Mouse (Mus musculus): Measurements from ENCODE around the gene Cpd. TPM values are rescaled to one million over a fixed set of nuclear protein-coding genes. Genes with fewer than 3 reads are reported as not detected.
A peak's percentile ranks its signal among the peaks of the same experiment; 100 is the strongest.

The Cpd gene
- polyA plus RNA-seq (2012; ENCODE audit: insufficient read depth, insufficient read length, missing spikeins), result 17.4 and 18.6 TPM in 2 replicates

GRCm38 (mm10) chr11:76846878-76847222 lies at the start of gene Cpd:
TSS of gene Cpd (minus strand) at chr11:76847018.
- Histone ChIP-seq H3K4me3 (ENCODE audit: insufficient read depth, low read depth, low read length) (peak within 1 kb of the TSS; percentile 94), H3K4me1 (ENCODE audit: control insufficient read depth, insufficient read depth, insufficient read length, low read length) (peaks cover 12% of the 10 kb centered on the region), H3K27ac (replicated peaks; ENCODE audit: low read depth, low read length) (peak within 1 kb of the TSS; percentile 44)

- Histone ChIP-seq H3K4me1 (ENCODE audit: control insufficient read depth, insufficient read depth, insufficient read length, low read length) (peaks cover 27% of the 10 kb centered on the region), H3K27ac (replicated peaks; ENCODE audit: low read depth, low read length) (no peak overlapping the region), H3K4me3 (ENCODE audit: insufficient read depth, low read depth, low read length) (no peak overlapping the region)
Measured at GRCm38 (mm10) chr11:76896360-76896759, 49.5 kb upstream of the Cpd start.

GRCm38 (mm10) chr11:76894240-76894639 lies 47.4 kb upstream of the Cpd start:
- Histone ChIP-seq H3K4me3 (ENCODE audit: insufficient read depth, low read depth, low read length) (no peak overlapping the region), H3K4me1 (ENCODE audit: control insufficient read depth, insufficient read depth, insufficient read length, low read length) (peaks cover 32% of the 10 kb centered on the region), H3K27ac (replicated peaks; ENCODE audit: low read depth, low read length) (peak overlapping the region; percentile 86)

GRCm38 (mm10) chr11:76893570-76893969 lies 46.8 kb upstream of the Cpd start:
- Histone ChIP-seq H3K4me1 (ENCODE audit: control insufficient read depth, insufficient read depth, insufficient read length, low read length) (peaks cover 32% of the 10 kb centered on the region), H3K4me3 (ENCODE audit: insufficient read depth, low read depth, low read length) (no peak overlapping the region), H3K27ac (replicated peaks; ENCODE audit: low read depth, low read length) (peak overlapping the region; percentile 86)

GRCm38 (mm10) chr11:76892972-76893371 lies 46.2 kb upstream of the Cpd start:
- Histone ChIP-seq H3K27ac (replicated peaks; ENCODE audit: low read depth, low read length) (peak overlapping the region; percentile 86), H3K4me3 (ENCODE audit: insufficient read depth, low read depth, low read length) (no peak overlapping the region), H3K4me1 (ENCODE audit: control insufficient read depth, insufficient read depth, insufficient read length, low read length) (peaks cover 27% of the 10 kb centered on the region)

- Histone ChIP-seq H3K27ac (replicated peaks; ENCODE audit: low read depth, low read length) (peak overlapping the region; percentile 39), H3K4me1 (ENCODE audit: control insufficient read depth, insufficient read depth, insufficient read length, low read length) (peaks cover 24% of the 10 kb centered on the region), H3K4me3 (ENCODE audit: insufficient read depth, low read depth, low read length) (no peak overlapping the region)
Measured at GRCm38 (mm10) chr11:76891738-76892349, 45.0 kb upstream of the Cpd start.

GRCm38 (mm10) chr11:76891171-76891570 lies 44.4 kb upstream of the Cpd start:
- H3K4me3 ChIP-seq (ENCODE audit: insufficient read depth, low read depth, low read length), result no peak overlapping the region
- peaks cover 24% of the 10 kb centered on the region for H3K4me1 ChIP-seq (ENCODE audit: control insufficient read depth, insufficient read depth, insufficient read length, low read length)
- peak overlapping the region; percentile 51; the same call in 1 of the 2 replicates for H3K27ac ChIP-seq (replicated peaks; ENCODE audit: low read depth, low read length)

- Histone ChIP-seq H3K4me3 (ENCODE audit: insufficient read depth, low read depth, low read length) (peak overlapping the region; percentile 7; the same call in 1 of the 2 replicates), H3K27ac (replicated peaks; ENCODE audit: low read depth, low read length) (peak overlapping the region; percentile 77), H3K4me1 (ENCODE audit: control insufficient read depth, insufficient read depth, insufficient read length, low read length) (peaks cover 24% of the 10 kb centered on the region)
Measured at GRCm38 (mm10) chr11:76889339-76890164, 42.7 kb upstream of the Cpd start.

- no peak overlapping the region for H3K4me3 ChIP-seq (ENCODE audit: insufficient read depth, low read depth, low read length)
- H3K4me1 ChIP-seq (ENCODE audit: control insufficient read depth, insufficient read depth, insufficient read length, low read length), result no peaks in the 10 kb centered on the region
- H3K27ac ChIP-seq (replicated peaks; ENCODE audit: low read depth, low read length), result no peak overlapping the region
Measured at GRCm38 (mm10) chr11:76884451-76884850, 37.6 kb upstream of the Cpd start.

GRCm38 (mm10) chr11:76879816-76880215 lies 33.0 kb upstream of the Cpd start:
- no peaks in the 10 kb centered on the region for H3K4me1 ChIP-seq (ENCODE audit: control insufficient read depth, insufficient read depth, insufficient read length, low read length)
- no peak overlapping the region for H3K4me3 ChIP-seq (ENCODE audit: insufficient read depth, low read depth, low read length)
- H3K27ac ChIP-seq (replicated peaks; ENCODE audit: low read depth, low read length), result no peak overlapping the region

GRCm38 (mm10) chr11:76874766-76875165 lies 27.9 kb upstream of the Cpd start:
- Histone ChIP-seq H3K4me3 (ENCODE audit: insufficient read depth, low read depth, low read length) (no peak overlapping the region), H3K4me1 (ENCODE audit: control insufficient read depth, insufficient read depth, insufficient read length, low read length) (no peaks in the 10 kb centered on the region), H3K27ac (replicated peaks; ENCODE audit: low read depth, low read length) (no peak overlapping the region)

- H3K4me3 ChIP-seq (ENCODE audit: insufficient read depth, low read depth, low read length), result no peak overlapping the region
- no peaks in the 10 kb centered on the region for H3K4me1 ChIP-seq (ENCODE audit: control insufficient read depth, insufficient read depth, insufficient read length, low read length)
- no peak overlapping the region for H3K27ac ChIP-seq (replicated peaks; ENCODE audit: low read depth, low read length)
Measured at GRCm38 (mm10) chr11:76873865-76874264, 27.0 kb upstream of the Cpd start.

GRCm38 (mm10) chr11:76872556-76873234 lies 25.9 kb upstream of the Cpd start:
- H3K4me1 ChIP-seq (ENCODE audit: control insufficient read depth, insufficient read depth, insufficient read length, low read length), result no peaks in the 10 kb centered on the region
- H3K4me3 ChIP-seq (ENCODE audit: insufficient read depth, low read depth, low read length), result no peak overlapping the region
- no peak overlapping the region for H3K27ac ChIP-seq (replicated peaks; ENCODE audit: low read depth, low read length)

GRCm38 (mm10) chr11:76861185-76861584 lies 14.4 kb upstream of the Cpd start:
- Histone ChIP-seq H3K4me1 (ENCODE audit: control insufficient read depth, insufficient read depth, insufficient read length, low read length) (no peaks in the 10 kb centered on the region), H3K4me3 (ENCODE audit: insufficient read depth, low read depth, low read length) (no peak overlapping the region), H3K27ac (replicated peaks; ENCODE audit: low read depth, low read length) (no peak overlapping the region)

- no peak overlapping the region for H3K4me3 ChIP-seq (ENCODE audit: insufficient read depth, low read depth, low read length)
- no peak overlapping the region for H3K27ac ChIP-seq (replicated peaks; ENCODE audit: low read depth, low read length)
- H3K4me1 ChIP-seq (ENCODE audit: control insufficient read depth, insufficient read depth, insufficient read length, low read length), result no peaks in the 10 kb centered on the region
Measured at GRCm38 (mm10) chr11:76859261-76859660, 12.4 kb upstream of the Cpd start.

Data from brown adipose tissue, adult 24 weeks (tissue).